Mouse (Mus musculus) ES-Bruce4 (cell line): ENCODE data around the gene Tgm3.

Source experiments
- CTCF ChIP-seq: IDR thresholded peaks from one replicate; pipeline ENCODE4 v1.8.1; 2011; ENCODE audit warnings: low read depth, low read length
- EP300 ChIP-seq: IDR thresholded peaks from 2 replicates; pipeline ENCODE4 v1.6.1; 2011; ENCODE audit warnings: low read depth, low read length; ENCODE audit not compliant: insufficient read depth
- POLR2A ChIP-seq: IDR thresholded peaks from one replicate; pipeline ENCODE4 v1.8.1; 2011; ENCODE audit warnings: low read length; ENCODE audit not compliant: insufficient read depth

- TF ChIP-seq CTCF (no peak), POLR2A (no peak), EP300 (no peak)
Observed at GRCm38 (mm10) chr2:130027890-130028289, 15.7 kb downstream of the Tgm3 start.
